Mouse (Mus musculus): ENCODE data around the gene Txndc16. TPM values are rescaled to one million over a fixed set of nuclear protein-coding genes. Genes with fewer than 3 reads are reported as not detected.

Gene Txndc16
- polyA plus RNA-seq (2012; rRNA removed), result 0.79 and 1.1 TPM in 2 replicates

DNA sequence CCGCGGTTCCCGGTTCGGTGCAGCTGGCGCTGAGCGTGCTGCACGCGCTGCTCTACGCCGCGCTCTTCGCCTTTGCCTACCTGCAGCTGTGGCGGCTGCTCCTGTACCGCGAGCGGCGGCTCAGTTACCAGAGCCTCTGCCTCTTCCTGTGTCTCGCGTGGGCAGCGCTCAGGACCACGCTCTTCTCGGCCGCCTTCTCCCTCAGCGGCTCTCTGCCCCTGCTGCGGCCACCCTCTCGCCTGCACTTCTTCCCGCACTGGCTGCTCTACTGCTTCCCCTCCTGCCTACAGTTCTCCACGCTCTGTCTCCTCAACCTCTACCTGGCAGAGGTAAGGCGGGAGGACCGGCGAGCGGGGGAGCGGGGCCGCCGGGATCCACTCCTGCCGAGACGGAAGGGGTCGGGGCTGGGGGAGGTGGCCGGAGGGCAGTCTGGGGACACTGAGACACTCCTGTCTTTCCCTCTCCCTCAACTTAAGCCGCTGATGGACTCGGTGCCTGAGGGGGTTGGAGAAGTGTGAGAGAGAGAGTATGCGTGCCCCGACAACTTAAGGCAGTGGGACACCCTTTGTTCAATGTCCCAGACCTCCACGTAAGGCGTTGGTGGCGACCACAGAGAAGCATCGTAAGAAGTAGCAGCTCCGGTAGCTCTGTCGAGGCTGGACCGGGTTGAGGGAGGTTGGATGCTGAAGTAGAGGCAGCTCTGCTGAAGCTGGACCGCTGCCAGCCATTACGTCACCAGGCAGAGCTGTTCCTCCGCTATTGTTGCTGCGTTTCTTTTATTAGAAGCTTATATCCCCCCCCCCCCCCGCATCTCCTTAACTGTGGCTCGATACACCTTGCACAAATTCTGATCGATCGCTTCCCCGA is at the start of gene Txndc16:
Gene Txndc16, minus strand, starts transcription at position 239 of the 867 bp plus-strand sequence.

DNA sequence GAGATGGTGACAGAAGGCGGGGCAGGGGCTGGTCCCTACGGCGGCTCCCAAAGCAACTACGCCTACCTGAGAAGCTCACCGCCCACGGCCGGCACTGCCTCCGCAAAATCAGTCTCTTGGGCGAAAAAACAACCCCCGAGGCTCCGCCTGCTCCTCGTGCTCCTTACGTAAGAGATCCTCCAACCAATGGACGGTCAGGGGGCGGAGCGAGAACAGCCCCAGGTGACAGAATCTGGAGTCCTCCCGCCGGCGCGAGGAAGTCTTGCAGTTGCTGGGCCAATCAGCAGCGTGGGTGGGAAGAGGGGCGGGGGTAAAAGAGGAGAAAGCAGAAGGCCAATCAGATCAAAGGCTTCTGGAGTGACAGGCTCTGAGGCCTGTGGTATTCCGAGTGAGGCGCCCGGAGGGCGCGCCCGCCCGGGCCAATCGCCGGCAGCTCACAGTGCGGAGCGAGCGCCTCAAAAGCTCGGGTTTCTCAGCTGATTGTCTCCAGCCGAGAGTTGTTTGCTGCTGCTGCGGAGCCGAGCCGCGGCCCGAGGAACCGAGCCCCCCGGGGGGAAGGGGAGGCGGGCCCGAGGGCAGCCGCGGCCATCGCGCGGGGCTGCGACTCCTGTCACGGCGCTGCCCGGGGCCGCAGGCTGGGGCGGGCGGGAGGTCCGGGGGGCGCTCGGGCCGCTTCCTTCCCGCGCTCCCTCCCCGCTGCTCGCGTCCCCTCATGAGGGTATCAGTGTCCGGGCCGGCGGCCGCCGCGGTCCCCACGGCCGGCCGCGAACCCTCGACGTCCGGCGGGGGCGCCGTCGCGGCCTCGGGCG is 643 bp downstream of the Txndc16 start, which contains the start of gene Gpr137c:
Gene Gpr137c, plus strand, starts transcription at position 437 of the 809 bp plus-strand sequence.

Other genes starting within 250 kb of the Txndc16 start
- gene Ptger2, start 232.1 kb downstream of the Txndc16 start, polyA plus RNA-seq (2012; rRNA removed), result 0.24 and 0.29 TPM in 2 replicates
- gene Gpr137c, start 611 bp downstream of the Txndc16 start, polyA plus RNA-seq (2012; rRNA removed), result 0.18 and 0.19 TPM in 2 replicates
- gene Ero1l, start 98.4 kb upstream of the Txndc16 start, polyA plus RNA-seq (2012; rRNA removed), result 12.3 and 15.5 TPM in 2 replicates
- gene Psmc6, start 109.5 kb upstream of the Txndc16 start, polyA plus RNA-seq (2012; rRNA removed), result 62.4 and 74.2 TPM in 2 replicates
- gene Styx, start 130.8 kb upstream of the Txndc16 start, polyA plus RNA-seq (2012; rRNA removed), result 5.0 and 6.3 TPM in 2 replicates
- gene Gnpnat1, start 184.6 kb upstream of the Txndc16 start, polyA plus RNA-seq (2012; rRNA removed), result 8.4 and 10.5 TPM in 2 replicates

Data from liver, embryonic 14 days (tissue).